Mouse (Mus musculus): ENCODE data around the gene Scyl1. TPM values are rescaled to one million over a fixed set of nuclear protein-coding genes. Genes with fewer than 3 reads are reported as not detected.
A peak's percentile ranks its signal among the peaks of the same experiment; 100 is the strongest.

The Scyl1 gene
- polyA plus RNA-seq, 1 experiment from 2014 or later = 64.6 TPM

DNA sequence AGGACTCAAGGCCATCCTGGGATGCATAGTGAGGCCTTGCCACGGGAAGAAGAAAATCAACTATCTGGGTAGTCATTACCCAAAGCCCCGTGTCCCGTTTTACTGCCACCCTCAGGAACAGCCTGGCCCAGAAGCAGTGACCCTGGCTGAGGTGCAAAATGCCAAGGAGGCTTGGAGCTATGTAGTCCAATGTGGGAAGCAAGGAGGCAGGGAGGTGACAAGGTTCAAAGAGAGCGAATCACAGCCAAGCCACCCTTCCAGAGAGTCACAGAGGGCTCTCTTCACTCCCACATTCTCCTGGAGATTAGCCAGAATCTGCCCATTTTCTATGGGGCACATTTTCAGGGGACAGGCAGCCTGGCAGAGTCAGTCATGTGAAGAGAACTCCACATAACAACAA, 3.9 kb downstream of the Scyl1 start:
- TF ChIP-seq CTCF (IDR thresholded peaks at IDR 0.05) (no peak), EP300 (IDR thresholded peaks at IDR 0.05) (no peak)
- Histone ChIP-seq H3K9me3 (ENCODE audit: low read length) (no peaks in the 10 kb centered on the region), H3K27me3 (replicated peaks; ENCODE audit: insufficient read depth, low read length) (no peaks in the 10 kb centered on the region), H3K9ac (replicated peaks; ENCODE audit: low read depth) (no peak overlapping the region), H3K36me3 (ENCODE audit: insufficient read depth, low read length) (peaks cover 38% of the 10 kb centered on the region), H3K27ac (ENCODE audit: low read length) (no peak overlapping the region), H3K4me2 (replicated peaks; ENCODE audit: low read depth, low read length) (no peak overlapping the region), H3K4me3 (ENCODE audit: low read depth, low read length) (no peak overlapping the region), H3K4me1 (ENCODE audit: insufficient read depth, low read depth, low read length) (peaks cover 14% of the 10 kb centered on the region)
- WGBS = 88% methylated on average over 4 of the region's 4 CpGs
- ATAC-seq (no peak), DNase-seq (ENCODE audit: low spot score) (no peak)

DNA sequence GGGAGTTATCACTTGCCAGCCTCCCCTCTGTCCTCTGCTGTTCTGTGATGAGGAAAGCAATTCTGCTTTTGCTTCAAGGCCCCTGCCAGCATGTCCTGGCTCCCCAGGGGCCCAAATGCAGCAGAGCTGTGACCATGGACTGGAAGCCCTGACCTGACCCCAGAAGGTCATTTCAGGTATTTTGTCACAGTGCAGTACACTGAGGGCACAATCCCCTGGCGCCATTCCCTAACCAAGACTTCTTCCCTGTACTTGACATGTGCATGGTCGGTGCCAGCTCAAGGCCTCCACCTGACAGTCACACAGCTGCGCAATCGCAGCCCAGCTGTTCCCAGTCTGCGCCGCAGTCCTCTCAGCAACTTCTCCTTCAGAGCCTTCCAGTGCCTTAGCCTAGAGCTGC, 8.1 kb downstream of the Scyl1 start:
- TF ChIP-seq CTCF (IDR thresholded peaks at IDR 0.05) (no peak), EP300 (IDR thresholded peaks at IDR 0.05) (no peak)
- no peak overlapping the region for H3K4me3 ChIP-seq (ENCODE audit: low read depth, low read length)
- H3K9ac ChIP-seq (replicated peaks; ENCODE audit: low read depth) = no peak overlapping the region
- peaks cover 64% of the 10 kb centered on the region for H3K36me3 ChIP-seq (ENCODE audit: insufficient read depth, low read length)
- ATAC-seq (no peak), DNase-seq (ENCODE audit: low spot score) (no peak)
- no peaks in the 10 kb centered on the region for H3K27me3 ChIP-seq (replicated peaks; ENCODE audit: insufficient read depth, low read length)
- no peaks in the 10 kb centered on the region for H3K9me3 ChIP-seq (ENCODE audit: low read length)
- H3K4me2 ChIP-seq (replicated peaks; ENCODE audit: low read depth, low read length) = no peak overlapping the region
- 92% methylated on average over 6 of the region's 6 CpGs for WGBS
- H3K27ac ChIP-seq (ENCODE audit: low read length) = no peak overlapping the region
- H3K4me1 ChIP-seq (ENCODE audit: insufficient read depth, low read depth, low read length) = no peaks in the 10 kb centered on the region

DNA sequence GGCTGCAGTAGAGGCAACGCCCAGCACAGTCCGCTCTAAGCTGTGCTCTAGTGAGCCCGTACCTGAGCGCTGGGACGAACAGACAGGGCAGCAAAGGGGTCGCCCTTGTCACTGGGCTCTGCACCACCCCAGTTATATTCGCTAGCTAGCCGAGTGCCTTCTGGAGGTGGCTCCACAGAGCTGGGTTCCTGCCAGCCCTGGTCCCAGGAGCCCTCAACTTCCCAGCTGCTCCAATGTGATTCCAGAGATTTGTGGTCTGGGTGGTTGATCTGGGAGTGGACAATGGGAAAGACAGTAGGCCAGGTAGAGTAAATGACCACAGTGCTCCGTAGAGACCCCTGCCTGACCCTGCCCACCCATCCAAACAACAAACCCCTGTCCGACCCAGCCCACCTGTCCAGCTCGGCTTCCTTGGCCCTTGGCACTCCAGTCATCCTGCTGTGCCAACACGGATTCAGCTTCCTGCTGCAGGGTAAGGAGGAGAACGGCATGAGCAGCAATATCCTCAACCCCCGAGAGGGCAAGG, 12.3 kb downstream of the Scyl1 start:
- H3K27ac ChIP-seq (ENCODE audit: low read length) = no peak overlapping the region
- DNase-seq (ENCODE audit: low spot score) (no peak), ATAC-seq (no peak)
- H3K27me3 ChIP-seq (replicated peaks; ENCODE audit: insufficient read depth, low read length) = no peaks in the 10 kb centered on the region
- no peak overlapping the region for H3K4me3 ChIP-seq (ENCODE audit: low read depth, low read length)
- no peaks in the 10 kb centered on the region for H3K9me3 ChIP-seq (ENCODE audit: low read length)
- WGBS = 89% methylated on average over 14 of the region's 14 CpGs
- peaks cover 41% of the 10 kb centered on the region for H3K36me3 ChIP-seq (ENCODE audit: insufficient read depth, low read length)
- H3K9ac ChIP-seq (replicated peaks; ENCODE audit: low read depth) = no peak overlapping the region
- H3K4me1 ChIP-seq (ENCODE audit: insufficient read depth, low read depth, low read length) = no peaks in the 10 kb centered on the region
- no peak overlapping the region for H3K4me2 ChIP-seq (replicated peaks; ENCODE audit: low read depth, low read length)
- TF ChIP-seq EP300 (IDR thresholded peaks at IDR 0.05) (no peak), CTCF (IDR thresholded peaks at IDR 0.05) (no peak)

DNA sequence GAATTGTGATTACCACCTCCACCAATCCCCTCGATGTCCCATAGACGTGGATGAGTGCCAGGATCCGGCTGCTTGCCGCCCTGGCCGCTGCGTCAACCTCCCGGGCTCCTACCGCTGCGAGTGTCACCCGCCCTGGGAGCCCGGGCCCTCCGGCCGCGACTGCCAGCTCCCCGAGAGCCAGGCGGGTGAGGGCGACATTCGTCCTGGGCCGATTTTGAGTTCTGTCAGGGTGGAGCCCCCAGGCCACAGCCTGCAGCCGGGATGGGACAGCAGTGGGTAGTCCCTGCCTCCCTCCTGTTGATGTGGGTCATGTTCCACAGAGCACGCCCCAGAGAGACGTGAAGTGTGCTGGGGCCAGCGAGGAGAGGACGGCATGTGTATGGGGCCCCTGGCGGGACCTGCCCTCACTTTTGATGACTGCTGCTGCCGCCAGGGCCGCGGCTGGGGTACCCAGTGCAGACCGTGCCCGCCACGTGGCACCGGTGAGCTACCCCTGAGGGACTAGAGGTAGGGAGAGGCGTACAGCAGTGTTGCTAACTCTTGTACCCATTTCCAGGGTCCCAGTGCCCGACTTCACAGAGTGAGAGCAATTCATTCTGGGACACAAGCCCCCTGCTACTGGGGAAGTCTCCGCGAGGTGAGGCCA, 14.1 kb downstream of the Scyl1 start:
- Histone ChIP-seq H3K27ac (ENCODE audit: low read length) (no peak overlapping the region), H3K9me3 (ENCODE audit: low read length) (no peaks in the 10 kb centered on the region), H3K9ac (replicated peaks; ENCODE audit: low read depth) (no peak overlapping the region), H3K4me2 (replicated peaks; ENCODE audit: low read depth, low read length) (no peak overlapping the region), H3K4me3 (ENCODE audit: low read depth, low read length) (no peak overlapping the region), H3K27me3 (replicated peaks; ENCODE audit: insufficient read depth, low read length) (no peaks in the 10 kb centered on the region), H3K36me3 (ENCODE audit: insufficient read depth, low read length) (peaks cover 29% of the 10 kb centered on the region; the same call in 1 of the 2 replicates), H3K4me1 (ENCODE audit: insufficient read depth, low read depth, low read length) (no peaks in the 10 kb centered on the region)
- DNase-seq (ENCODE audit: low spot score) = no peak
- 28% methylated on average over 35 of the region's 36 CpGs for WGBS
- peak; percentile 7; the same call in 1 of the 2 replicates for ATAC-seq
- TF ChIP-seq CTCF (IDR thresholded peaks at IDR 0.05) = no peak
- TF ChIP-seq EP300 (IDR thresholded peaks at IDR 0.05) = no peak

DNA sequence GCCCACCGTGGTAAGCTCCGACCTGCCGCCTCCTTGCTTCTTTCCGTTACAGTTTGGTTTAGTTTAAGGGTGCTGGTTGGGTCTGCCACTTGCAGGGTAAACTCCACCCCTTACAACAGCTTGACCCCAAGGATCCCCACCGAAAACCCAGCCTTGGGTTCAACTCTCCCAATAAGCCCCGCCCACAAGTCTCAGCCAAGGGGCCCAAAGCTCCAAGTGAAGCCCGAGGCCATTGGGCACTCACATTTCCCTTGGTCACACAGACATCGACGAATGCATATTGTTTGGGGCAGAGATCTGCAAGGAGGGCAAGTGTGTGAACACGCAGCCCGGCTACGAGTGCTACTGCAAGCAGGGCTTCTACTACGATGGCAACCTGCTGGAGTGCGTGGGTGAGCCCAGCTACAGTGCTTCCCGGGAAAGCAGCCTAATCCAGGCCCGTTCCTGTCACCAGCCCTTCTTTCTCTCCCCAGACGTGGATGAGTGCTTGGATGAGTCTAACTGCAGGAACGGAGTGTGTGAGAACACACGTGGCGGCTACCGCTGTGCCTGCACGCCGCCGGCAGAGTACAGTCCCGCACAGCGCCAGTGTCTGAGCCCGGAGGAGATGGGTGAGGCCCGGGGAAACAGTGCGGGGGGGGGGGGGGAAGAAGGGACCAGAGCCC, 14.8 kb downstream of the Scyl1 start:
- ATAC-seq = peak; percentile 24; the same call in 1 of the 2 replicates
- H3K9me3 ChIP-seq (ENCODE audit: low read length) = no peaks in the 10 kb centered on the region
- no peak overlapping the region for H3K4me2 ChIP-seq (replicated peaks; ENCODE audit: low read depth, low read length)
- no peaks in the 10 kb centered on the region for H3K27me3 ChIP-seq (replicated peaks; ENCODE audit: insufficient read depth, low read length)
- no peak overlapping the region for H3K4me3 ChIP-seq (ENCODE audit: low read depth, low read length)
- TF ChIP-seq CTCF (IDR thresholded peaks at IDR 0.05) = no peak
- TF ChIP-seq EP300 (IDR thresholded peaks at IDR 0.05) = no peak
- no peaks in the 10 kb centered on the region for H3K4me1 ChIP-seq (ENCODE audit: insufficient read depth, low read depth, low read length)
- H3K27ac ChIP-seq (ENCODE audit: low read length) = no peak overlapping the region
- 38% methylated on average over 26 of the region's 29 CpGs for WGBS
- peaks cover 28% of the 10 kb centered on the region; the same call in 1 of the 2 replicates for H3K36me3 ChIP-seq (ENCODE audit: insufficient read depth, low read length)
- no peak for DNase-seq (ENCODE audit: low spot score)
- H3K9ac ChIP-seq (replicated peaks; ENCODE audit: low read depth) = no peak overlapping the region

DNA sequence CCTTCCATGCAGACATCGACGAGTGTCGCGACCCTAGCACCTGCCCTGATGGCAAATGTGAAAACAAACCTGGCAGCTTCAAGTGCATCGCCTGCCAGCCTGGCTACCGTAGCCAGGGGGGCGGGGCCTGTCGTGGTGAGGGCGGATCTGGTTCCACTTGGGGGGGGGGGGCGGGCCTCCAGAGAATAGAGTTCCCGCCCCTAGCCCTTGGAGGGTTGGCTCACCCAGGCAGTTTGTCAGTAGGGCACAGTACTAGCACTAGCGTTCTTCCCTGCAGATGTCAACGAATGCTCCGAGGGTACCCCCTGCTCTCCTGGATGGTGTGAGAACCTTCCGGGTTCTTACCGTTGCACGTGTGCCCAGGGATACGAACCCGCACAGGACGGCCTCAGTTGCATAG, 19.5 kb downstream of the Scyl1 start:
- no peak overlapping the region for H3K9ac ChIP-seq (replicated peaks; ENCODE audit: low read depth)
- H3K27me3 ChIP-seq (replicated peaks; ENCODE audit: insufficient read depth, low read length) = no peaks in the 10 kb centered on the region
- no peaks in the 10 kb centered on the region for H3K36me3 ChIP-seq (ENCODE audit: insufficient read depth, low read length)
- 14% methylated on average over 20 of the region's 20 CpGs for WGBS
- H3K4me3 ChIP-seq (ENCODE audit: low read depth, low read length) = no peak overlapping the region
- ATAC-seq = peak; percentile 75
- H3K4me1 ChIP-seq (ENCODE audit: insufficient read depth, low read depth, low read length) = no peaks in the 10 kb centered on the region
- H3K9me3 ChIP-seq (ENCODE audit: low read length) = no peaks in the 10 kb centered on the region
- peak; percentile 64 for DNase-seq (ENCODE audit: low spot score)
- H3K4me2 ChIP-seq (replicated peaks; ENCODE audit: low read depth, low read length) = no peak overlapping the region
- H3K27ac ChIP-seq (ENCODE audit: low read length) = no peak overlapping the region
- TF ChIP-seq CTCF (IDR thresholded peaks at IDR 0.05) = no peak
- TF ChIP-seq EP300 (IDR thresholded peaks at IDR 0.05) = no peak
